Mouse (Mus musculus): ENCODE measurements around the gene Vti1b. TPM values are rescaled to one million over a fixed set of nuclear protein-coding genes. Genes with fewer than 3 reads are reported as not detected.
A peak's percentile ranks its signal among the peaks of the same experiment; 100 is the strongest.

Gene Vti1b
- polyA plus RNA-seq, 1 experiment from 2014 or later: 99.9 TPM

DNA sequence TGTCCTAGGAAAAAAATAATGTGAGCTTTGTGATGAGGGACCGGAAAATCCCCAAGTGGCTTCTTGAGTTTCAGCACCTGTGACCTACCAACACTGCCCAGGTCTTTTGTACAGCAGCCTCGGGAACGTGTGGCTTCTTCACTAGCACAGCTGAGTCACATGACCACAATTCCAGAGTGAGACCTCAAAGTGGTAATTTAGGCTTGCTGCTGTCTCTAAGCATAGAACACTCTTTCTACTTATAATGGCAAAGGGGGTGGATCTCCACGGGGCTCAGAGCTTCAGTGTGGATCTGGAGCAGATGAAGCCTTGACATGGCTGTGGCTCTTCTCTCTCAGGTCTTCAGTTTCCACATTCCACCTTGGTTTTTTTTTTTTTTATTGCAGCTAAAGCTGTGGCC is 37.4 kb downstream of the Vti1b start:
- 27% methylated on average over 4 of the region's 4 CpGs for WGBS
- no peaks in the 10 kb centered on the region for H3K36me3 ChIP-seq
- H3K9ac ChIP-seq: no peak overlapping the region
- no peak overlapping the region for H3K4me2 ChIP-seq
- peaks cover 36% of the 10 kb centered on the region for H3K27me3 ChIP-seq
- no peak overlapping the region for H3K4me3 ChIP-seq
- ATAC-seq (ENCODE audit: insufficient number of reproducible peaks, insufficient read depth, low FRiP score, low TSS enrichment, low read depth): no peak
- H3K27ac ChIP-seq: no peak overlapping the region
- peaks cover 16% of the 10 kb centered on the region for H3K4me1 ChIP-seq
- no peaks in the 10 kb centered on the region for H3K9me3 ChIP-seq

DNA sequence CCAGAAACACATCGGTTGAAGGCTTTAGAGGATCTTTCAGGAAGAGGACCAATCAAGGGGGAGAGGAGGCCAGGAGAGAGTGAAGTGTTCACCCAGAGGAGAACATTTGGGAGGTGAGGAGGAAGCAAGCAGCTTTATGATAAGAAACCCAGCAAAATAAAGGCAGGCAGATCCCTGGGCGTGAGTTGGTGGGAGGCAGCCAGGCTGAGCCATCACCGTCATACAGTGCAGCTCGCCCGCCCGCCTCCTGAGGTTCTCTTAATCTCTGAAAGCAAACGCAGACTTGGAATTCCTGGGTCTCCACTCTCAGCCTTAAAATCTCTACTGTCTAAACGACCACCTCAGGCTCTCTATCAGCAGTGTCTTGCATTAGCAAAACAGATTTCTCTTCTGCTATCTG is 37.8 kb downstream of the Vti1b start:
- Histone ChIP-seq H3K27me3 (peaks cover 39% of the 10 kb centered on the region), H3K9me3 (no peaks in the 10 kb centered on the region), H3K4me1 (peaks cover 16% of the 10 kb centered on the region), H3K4me3 (no peak overlapping the region), H3K9ac (no peak overlapping the region), H3K27ac (no peak overlapping the region), H3K36me3 (no peaks in the 10 kb centered on the region), H3K4me2 (no peak overlapping the region)
- no peak for ATAC-seq (ENCODE audit: insufficient number of reproducible peaks, insufficient read depth, low FRiP score, low TSS enrichment, low read depth)
- WGBS: 40% methylated on average over 8 of the region's 8 CpGs

DNA sequence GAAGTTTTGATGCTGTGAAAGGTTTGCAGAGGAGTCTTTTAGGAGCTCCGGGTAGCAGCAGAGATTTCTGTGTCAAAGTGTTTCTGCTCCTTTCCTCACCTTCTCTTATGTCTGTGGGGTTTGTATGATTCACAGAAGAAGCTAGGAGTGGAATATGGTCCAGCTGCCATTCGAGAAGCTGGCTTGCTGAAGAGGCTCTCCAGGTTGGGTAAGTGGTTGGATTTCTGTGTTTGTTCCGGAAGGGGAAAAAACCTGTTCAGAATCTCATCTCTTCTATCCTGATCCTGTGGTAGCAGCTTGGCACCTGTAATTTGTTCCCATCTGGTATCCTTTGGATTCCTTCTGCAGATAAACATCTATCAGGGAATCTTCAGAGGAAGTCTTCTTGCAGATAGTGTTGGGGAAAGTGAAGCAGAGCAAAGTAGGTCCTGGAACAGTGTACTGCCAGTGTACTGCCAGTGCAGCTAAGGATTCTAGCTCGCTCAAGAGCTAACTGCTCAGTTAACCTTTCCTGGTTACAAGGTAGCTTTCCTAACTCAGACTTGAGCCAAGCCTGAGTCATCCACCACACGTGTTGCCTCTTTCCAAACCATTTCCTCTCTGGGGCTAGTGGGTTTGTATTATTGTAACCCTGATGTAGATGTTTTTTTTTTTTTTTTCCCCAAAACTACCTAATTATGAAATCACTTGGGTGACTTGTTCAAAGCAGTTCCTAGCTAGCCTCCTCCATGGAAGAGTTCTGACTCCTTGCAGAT is 40.6 kb downstream of the Vti1b start:
- Histone ChIP-seq H3K9me3 (no peaks in the 10 kb centered on the region), H3K4me2 (peak overlapping the region; percentile 98), H3K9ac (peak overlapping the region; percentile 65; the same call in 1 of the 2 replicates), H3K36me3 (no peaks in the 10 kb centered on the region), H3K27me3 (peaks cover 42% of the 10 kb centered on the region), H3K27ac (no peak overlapping the region), H3K4me1 (peaks cover 16% of the 10 kb centered on the region), H3K4me3 (peak overlapping the region; percentile 47)
- ATAC-seq (ENCODE audit: insufficient number of reproducible peaks, insufficient read depth, low FRiP score, low TSS enrichment, low read depth): no peak
- WGBS: 25% methylated on average over 5 of the region's 5 CpGs

DNA sequence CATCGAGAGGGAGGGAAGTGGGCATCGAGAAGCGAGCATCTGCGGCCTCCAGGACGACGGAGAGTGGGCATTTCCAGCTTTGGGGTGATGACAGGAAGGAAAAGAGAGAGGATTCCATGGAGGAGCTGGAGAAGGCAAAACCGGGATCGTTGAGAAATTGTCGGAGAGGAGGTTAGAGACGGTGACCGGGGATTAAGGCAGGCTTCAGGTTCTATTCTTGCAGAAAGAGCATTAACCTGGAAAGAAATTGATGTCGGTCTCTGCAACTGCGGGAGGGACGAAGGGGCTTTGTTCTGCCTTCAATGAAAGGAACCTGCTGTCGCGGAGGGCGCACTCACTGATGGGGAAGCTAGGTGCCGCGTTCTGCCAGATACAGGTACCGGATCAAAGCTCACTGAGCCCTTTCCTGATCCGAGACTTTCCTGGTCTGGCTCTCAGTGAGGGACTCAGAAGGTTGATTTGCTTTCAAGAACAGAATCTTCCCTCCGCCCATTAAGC is 41.2 kb downstream of the Vti1b start:
- no peak for ATAC-seq (ENCODE audit: insufficient number of reproducible peaks, insufficient read depth, low FRiP score, low TSS enrichment, low read depth)
- 2% methylated on average over 22 of the region's 22 CpGs for WGBS
- Histone ChIP-seq H3K4me2 (peak overlapping the region; percentile 98), H3K9ac (peak overlapping the region; percentile 65), H3K27me3 (peaks cover 42% of the 10 kb centered on the region), H3K4me3 (peak overlapping the region; percentile 47), H3K27ac (no peak overlapping the region), H3K4me1 (peaks cover 16% of the 10 kb centered on the region), H3K36me3 (no peaks in the 10 kb centered on the region), H3K9me3 (no peaks in the 10 kb centered on the region)

DNA sequence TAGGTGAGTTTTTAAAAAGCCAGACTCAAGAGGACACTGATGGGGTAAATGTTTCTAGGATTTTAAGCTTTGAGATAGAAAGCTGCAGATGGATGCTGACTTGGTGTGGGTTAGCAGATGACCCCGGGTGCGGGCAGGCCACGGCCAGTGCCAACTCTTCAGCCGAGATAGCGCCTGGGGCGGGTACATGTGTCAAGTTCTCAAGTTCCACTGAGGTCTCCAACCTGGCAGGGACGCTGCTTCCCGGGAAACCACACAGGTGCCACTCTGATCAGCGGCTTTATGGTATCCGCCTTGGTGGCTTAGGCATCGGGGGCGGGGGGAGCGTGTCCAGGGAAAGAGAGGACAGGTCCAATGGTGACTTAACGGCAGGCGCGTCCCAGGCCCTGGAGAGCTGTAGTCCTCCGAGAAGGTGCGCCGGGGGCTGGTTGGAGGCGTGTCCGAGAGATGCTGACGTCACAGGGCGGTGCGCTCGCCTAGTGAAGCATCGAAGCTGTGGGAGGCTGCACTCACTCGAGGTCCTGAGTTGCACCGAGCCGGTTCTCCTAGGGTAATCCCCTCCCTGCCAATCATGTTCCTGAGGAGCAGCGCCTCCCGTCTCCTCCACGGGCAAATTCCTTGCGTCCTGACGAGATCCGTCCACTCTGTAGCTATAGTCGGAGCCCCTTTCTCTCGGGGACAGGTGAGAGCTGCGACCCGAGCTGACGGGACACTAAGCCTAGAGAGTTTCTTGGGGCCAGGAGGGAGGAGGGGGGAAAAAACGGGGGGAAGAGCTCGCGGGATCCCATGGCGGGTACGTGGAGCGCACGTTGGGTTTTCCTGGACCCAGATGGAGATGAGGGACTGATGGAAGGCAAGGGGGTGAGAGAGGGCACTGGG is 41.9 kb downstream of the Vti1b start, which contains the start of gene Arg2:
Gene Arg2 (plus strand): TSS at position 479 of the 879 bp plus-strand sequence.
- Histone ChIP-seq H3K4me2 (peak within 1 kb of the TSS; percentile 98), H3K9ac (peak within 1 kb of the TSS; percentile 65), H3K27ac (no peak within 1 kb of the TSS), H3K9me3 (no peaks in the 10 kb centered on the region), H3K36me3 (no peaks in the 10 kb centered on the region), H3K4me1 (peaks cover 16% of the 10 kb centered on the region), H3K4me3 (peak within 1 kb of the TSS; percentile 47), H3K27me3 (peaks cover 42% of the 10 kb centered on the region)
- under 1% methylated on average over 47 of the region's 47 CpGs for WGBS
- peak; percentile 81; the same call in 1 of the 2 replicates for ATAC-seq (ENCODE audit: insufficient number of reproducible peaks, insufficient read depth, low FRiP score, low TSS enrichment, low read depth)

DNA sequence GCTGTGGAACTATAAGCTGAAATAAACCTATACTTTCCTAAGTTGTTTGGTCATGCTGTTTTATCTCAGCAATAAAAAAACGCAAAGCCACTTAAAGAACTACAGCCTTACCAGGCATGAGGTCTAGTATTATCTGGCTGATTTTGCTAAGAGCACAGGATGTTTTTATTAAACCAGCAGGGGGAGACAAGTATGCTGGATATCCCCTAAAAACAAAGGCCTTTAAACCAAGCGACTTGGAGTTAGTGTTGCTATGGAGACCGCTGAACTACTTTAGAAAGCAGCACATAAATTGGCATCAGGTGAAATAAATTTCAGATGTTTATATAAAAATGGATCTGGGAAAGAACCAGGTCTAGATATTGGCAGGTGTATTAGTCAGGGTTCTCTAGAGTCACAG is 49.6 kb downstream of the Vti1b start:
- Histone ChIP-seq H3K4me3 (no peak overlapping the region), H3K27me3 (no peaks in the 10 kb centered on the region), H3K36me3 (no peaks in the 10 kb centered on the region), H3K9me3 (no peaks in the 10 kb centered on the region), H3K4me1 (no peaks in the 10 kb centered on the region), H3K4me2 (no peak overlapping the region), H3K27ac (no peak overlapping the region), H3K9ac (no peak overlapping the region)
- 30% methylated on average over 3 of the region's 3 CpGs for WGBS
- ATAC-seq (ENCODE audit: insufficient number of reproducible peaks, insufficient read depth, low FRiP score, low TSS enrichment, low read depth): no peak

DNA sequence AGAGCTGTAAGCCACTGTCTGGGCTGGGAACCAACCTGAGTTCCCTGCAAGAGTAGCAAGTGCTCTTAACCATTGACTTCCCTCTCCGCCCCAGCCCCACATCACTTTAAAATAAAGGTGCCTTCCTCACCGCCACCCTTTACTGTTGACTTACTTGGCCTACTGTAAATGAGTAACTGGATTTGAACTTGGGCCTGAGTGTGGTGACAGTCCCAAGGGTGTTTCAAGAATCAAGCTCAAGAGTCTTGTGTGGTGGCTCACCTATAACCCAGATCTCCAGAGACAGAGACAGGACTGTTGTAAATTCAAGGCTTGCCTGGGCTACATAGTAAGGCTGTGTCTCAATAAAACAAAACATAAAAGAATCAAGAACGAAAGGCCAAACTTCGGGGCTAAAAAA is 53.5 kb downstream of the Vti1b start:
- no peak for ATAC-seq (ENCODE audit: insufficient number of reproducible peaks, insufficient read depth, low FRiP score, low TSS enrichment, low read depth)
- H3K4me3 ChIP-seq: no peak overlapping the region
- H3K27ac ChIP-seq: no peak overlapping the region
- H3K9me3 ChIP-seq: no peaks in the 10 kb centered on the region
- H3K36me3 ChIP-seq: no peaks in the 10 kb centered on the region
- 89% methylated on average over 4 of the region's 4 CpGs for WGBS
- no peaks in the 10 kb centered on the region for H3K4me1 ChIP-seq
- H3K4me2 ChIP-seq: no peak overlapping the region
- H3K9ac ChIP-seq: no peak overlapping the region
- H3K27me3 ChIP-seq: no peaks in the 10 kb centered on the region

Other genes with a start within 250 kb of the Vti1b start
- gene Tmem229b, start 165.0 kb downstream of the Vti1b start, polyA plus RNA-seq (2015; fragmentation: Nextera tagmentation; extraction: Ambion mirVana): 6.4 and 8.0 TPM in 2 replicates
- gene Plekhh1, start 143.5 kb downstream of the Vti1b start, polyA plus RNA-seq (2015; fragmentation: Nextera tagmentation; extraction: Ambion mirVana): 1.7 TPM in 2 replicates
- gene Pigh, start 83.0 kb downstream of the Vti1b start, polyA plus RNA-seq (2015; fragmentation: Nextera tagmentation; extraction: Ambion mirVana): 36.5 and 37.6 TPM in 2 replicates
- gene Arg2, start 41.9 kb downstream of the Vti1b start, polyA plus RNA-seq (2015; fragmentation: Nextera tagmentation; extraction: Ambion mirVana): 4.9 and 6.1 TPM in 2 replicates
- gene Rdh11, start 19.6 kb upstream of the Vti1b start, polyA plus RNA-seq (2015; fragmentation: Nextera tagmentation; extraction: Ambion mirVana): 25.2 and 27.2 TPM in 2 replicates
- gene Rdh12, start 36.2 kb upstream of the Vti1b start, polyA plus RNA-seq (2015; fragmentation: Nextera tagmentation; extraction: Ambion mirVana): 2.6 and 3.2 TPM in 2 replicates
- gene Zfyve26, start 123.6 kb upstream of the Vti1b start, polyA plus RNA-seq (2015; fragmentation: Nextera tagmentation; extraction: Ambion mirVana): 15.5 and 15.6 TPM in 2 replicates
- gene Rad51b, start 124.6 kb upstream of the Vti1b start, polyA plus RNA-seq (2015; fragmentation: Nextera tagmentation; extraction: Ambion mirVana): 8.8 and 9.3 TPM in 2 replicates

All from embryonic facial prominence, embryonic 13.5 days (tissue).